Mouse (Mus musculus) embryo, embryonic 10 days (tissue): ENCODE data around the gene Lrrc17.

Source experiments
- DNase-seq: peaks from one replicate; pipeline ENCODE4 v3.0.0-alpha.2; 2015; ENCODE audit warnings: low spot score

Lrrc17 gene

DNA sequence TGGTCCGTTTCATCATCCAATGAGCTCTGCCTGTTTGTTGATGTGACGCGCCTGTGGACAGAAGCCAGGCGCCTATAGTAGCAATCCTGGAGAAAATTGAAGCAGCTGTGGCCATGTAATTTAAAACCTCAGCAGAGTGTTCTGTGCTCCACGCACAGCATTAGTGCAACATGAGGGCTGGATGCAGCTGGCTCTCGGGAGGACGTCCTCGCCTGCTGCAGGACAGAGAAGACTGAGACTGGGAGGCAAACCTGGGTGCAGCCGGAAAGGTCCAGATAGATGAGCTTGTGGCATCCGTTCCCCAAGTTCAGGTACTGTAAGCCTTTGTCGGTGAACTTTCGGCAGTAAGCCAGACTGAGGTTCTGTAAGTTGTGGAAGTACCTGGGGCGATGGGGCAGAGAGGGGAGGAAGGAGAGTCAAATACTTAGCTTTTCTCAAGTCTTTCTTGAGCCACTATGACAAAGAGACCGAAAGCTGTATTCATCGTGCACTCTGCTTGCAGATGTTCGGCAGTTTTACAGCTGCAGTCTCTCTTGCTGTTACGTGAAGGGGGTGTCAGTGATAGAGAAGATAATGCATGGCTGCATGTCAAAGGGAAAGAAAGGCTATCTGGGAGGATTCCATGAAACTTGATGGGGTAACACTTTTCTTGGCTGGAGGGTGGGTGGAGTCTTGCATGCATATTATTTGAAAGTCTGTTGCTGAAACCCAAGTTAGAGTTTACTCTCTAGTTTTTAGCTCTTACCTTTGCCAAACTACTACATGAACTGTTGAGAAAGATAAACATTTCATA, at the start of gene Lrrc17:
TSS of gene Lrrc17 (plus strand) at position 151 of the 793 bp plus-strand sequence.
- peak; percentile 59 for DNase-seq

DNA sequence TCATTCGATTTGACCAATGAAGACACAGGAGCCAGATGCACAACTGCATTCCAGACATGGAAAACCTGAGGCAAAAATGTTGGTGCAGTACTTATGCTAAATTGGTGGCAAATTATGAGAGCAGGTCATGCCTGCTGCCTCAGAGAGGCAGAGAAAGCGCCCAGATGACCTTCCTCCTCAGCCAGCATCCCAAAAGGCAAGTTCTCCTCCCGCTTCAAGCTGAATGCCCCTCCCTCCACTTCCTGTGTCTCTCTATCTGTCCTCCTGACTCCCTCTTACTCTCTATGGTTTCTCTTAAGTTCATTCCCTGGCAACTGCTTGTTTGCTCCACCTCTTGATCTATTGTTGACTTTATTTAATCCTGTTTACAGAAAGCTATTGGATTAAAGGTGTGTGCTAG, 48.6 kb upstream of the Lrrc17 start:
- no peak for DNase-seq

DNA sequence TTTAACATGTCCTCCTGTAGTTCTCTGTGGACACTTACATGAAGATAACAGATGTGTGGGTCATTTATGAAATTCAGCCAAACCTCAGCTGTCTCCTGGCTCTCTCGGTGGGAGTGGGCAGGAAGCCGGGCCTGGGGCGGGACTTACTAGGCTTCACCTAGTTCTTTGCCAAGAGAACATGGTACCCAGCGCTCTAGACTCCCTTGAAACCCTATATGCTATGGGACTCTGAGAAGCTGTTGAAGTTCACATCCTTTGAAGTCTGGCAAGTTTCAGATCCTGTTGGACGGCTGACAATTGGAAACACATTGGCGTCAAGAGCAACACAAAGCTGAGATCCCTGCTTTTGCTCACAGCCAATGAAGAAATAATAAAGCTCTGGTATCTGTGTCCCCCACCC, 47.0 kb upstream of the Lrrc17 start:
- peak; percentile 29 for DNase-seq

DNA sequence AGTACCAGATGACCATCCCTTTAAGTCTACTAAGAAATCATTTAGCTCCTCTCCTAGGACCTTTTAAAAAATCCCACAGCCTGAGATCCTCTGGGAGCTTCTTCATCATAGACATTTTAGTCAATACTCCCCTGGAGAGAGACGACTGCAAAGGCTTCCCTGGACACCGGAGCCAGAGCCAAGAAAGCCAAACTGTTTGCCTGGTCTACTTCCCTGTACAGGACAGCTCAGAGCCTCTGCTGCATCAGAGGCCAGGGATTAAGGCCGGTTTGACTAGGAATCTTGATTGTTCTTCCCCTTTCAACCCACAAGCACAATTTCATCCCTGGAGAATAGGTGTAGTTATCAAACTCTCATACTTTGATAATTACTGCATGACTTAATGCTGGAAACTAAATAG, 46.5 kb upstream of the Lrrc17 start:
- no peak for DNase-seq

DNA sequence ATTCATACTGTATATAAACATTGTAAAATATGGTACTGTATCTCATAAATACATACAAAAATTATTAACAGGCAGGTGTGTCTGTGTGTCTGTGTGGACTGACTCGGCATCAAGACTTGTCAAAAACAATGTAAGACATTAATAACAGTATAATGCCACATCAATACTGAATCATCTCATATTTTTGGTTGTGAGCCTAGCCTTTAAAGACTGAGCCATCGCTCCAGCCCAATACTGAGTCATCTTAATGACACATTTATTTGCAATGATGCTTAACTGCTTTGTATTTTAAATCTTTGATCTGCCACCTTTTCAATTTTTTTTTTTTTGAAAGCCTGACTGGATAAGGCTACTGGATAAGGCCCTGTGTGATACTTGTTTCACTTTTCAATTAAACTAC, 44.9 kb upstream of the Lrrc17 start:
- DNase-seq, result no peak

DNA sequence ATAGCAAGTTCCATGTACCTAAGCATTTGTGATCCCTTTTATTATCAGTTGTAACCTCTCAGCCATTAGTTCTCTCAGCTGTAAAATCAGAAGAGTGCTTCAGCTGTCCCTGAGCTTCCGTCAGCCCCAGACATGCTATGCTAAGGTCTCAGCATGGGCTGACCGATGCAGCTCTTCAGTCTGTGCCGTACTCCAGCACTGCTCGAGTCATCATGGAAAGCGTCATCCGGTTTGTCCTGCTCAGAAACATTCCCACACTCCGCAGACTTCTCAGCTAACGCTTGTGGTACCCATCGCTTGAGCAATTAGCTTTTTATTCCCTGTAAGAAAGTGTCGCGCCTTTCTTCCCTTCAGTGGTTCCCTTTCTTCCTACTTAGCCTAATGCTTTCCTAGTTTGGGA, 44.4 kb upstream of the Lrrc17 start:
- no peak for DNase-seq

DNA sequence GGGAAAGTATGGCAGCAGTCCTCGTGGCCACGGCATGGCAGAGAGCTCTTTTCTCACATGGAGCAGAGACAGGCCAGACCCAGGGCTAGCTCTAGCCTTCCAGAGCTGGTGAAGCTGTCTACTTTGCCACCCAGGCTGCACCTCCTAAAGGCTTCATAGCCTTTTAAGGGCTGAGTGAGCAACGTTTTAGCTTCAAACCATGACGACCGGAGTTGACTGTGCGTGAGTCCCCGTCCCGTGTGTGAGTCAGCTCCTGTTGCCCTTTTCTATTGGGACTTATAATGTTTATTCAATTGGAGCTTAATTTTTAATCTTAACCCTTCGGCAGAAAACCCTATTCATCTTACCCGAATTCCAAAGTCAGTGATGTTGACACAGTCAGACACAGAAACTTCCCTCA, 43.2 kb upstream of the Lrrc17 start:
- no peak for DNase-seq

DNA sequence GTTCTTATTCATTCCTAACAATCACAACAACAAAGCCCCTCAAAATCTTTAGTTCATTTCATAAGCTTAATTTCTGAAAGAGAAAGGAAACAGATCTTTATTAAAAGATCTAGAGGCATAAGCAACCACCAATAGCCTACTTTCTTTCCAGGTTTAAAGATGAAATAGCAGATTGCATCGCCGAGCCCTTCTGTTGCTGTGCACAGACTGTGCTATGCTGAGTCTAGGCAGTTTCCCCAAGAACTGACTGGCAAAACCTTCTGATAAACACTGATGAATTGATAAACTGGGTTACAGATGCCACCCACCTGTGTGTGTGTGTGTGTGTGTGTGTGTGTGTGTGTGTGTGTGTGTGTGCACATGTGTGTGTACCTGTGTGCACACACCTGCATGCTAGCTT, 42.4 kb upstream of the Lrrc17 start:
- DNase-seq, result no peak

DNA sequence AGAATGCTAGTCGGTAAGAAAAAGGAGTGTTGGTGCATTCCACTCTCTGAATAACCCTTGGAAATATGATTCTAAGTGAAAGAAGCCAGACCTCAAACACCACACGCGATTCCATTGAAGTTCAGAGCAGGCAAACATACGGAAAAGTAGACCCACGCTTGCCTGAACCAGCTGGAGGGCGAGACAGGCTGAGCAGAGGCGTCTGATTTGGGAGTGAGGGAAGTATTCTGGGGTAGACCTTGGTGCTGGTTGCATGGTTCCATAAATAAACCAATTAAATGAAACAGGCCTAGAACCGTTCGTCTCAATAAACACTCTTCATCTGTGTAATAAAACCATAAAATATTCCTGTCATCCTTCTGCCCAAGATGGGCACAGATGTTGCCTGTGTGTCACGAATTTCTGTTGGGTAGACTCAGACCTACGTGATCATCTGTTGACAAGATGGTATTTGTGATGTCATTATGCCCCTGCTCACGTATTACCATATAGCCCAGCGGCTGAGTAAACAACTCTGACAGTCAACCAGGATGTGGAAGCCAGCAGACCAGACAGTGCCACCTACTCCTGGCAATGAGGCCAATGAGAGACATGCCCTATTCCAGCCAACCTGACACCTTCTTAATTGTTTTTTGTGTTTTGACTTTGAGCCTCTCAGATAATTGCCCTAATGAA, 40.3 kb upstream of the Lrrc17 start:
- DNase-seq, result no peak

DNA sequence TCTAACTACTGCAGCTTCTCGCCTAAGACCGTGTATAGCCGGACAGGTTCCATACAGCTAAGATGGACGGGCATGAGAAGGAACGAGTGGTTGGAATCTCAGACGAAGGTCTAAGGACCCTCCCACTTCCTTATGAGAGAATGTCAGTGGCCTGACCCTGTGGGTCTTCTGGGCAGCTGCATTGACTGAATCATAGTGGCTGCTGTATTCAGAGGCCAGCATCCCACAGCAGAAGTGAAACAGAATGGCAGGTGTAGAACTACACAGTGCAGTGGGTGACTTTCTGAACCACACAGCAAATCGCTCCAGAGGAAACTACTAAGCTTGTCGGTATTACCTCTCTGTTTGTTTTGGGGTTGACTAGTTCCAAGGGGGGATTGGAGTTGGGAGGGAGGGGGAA, 38.2 kb upstream of the Lrrc17 start:
- DNase-seq, result no peak

DNA sequence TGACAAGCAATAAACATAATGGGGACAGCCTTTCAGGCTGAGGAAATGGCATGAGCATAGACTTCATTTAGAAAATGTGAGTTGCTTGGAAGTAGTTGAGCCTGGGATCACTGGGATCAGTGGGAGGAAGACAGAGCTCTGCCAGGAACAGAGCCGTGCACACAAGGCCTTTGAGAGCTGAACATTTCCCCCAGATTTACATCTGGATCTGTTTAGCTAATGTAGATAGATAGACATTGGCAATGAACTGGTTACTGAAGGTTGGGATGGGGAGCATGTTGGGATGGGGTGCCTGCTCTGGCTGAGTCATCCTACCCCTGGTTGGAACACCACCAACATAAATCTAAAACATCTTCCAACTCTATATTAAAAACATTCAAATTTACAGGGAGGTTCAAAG, 36.5 kb upstream of the Lrrc17 start:
- DNase-seq, result no peak

DNA sequence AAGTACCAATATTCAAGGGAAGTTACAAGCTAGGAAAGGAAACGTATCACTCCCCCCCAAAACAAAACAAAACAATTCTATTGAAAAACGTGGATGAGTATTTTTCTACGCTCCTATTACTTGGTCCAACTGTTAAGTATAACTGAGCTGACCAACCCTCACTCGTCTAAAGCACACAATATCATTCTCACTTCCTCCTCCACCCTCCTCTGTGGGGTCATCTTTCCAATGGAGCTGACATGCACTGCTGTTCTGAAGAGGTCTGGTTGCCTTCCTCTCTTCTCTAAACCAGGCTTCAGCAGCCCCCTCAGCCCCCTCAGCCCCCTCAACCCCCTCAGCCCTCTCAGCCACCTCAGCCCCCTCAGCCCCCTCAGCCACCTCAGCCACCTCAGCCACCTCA, 33.6 kb upstream of the Lrrc17 start:
- DNase-seq, result no peak

DNA sequence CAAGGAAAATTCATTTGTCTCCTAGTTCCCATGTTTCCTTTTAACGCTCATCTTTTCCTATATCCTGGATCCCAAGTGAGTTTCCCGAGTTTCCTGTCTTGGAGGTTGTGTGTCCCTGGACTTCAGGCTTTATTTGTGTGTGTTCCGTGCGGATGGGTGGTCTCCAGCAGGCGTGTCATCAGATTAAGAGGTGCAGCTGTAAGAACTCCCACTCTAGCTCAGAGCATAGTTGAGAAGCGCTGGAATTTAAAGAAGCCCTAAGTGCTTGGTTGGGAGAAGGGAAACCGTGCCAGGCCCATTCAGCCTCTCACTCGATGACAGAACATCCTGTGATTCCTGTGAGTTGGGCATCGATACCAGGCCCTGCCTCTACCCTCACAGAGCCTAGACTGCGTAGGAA, 30.0 kb upstream of the Lrrc17 start:
- DNase-seq, result no peak

DNA sequence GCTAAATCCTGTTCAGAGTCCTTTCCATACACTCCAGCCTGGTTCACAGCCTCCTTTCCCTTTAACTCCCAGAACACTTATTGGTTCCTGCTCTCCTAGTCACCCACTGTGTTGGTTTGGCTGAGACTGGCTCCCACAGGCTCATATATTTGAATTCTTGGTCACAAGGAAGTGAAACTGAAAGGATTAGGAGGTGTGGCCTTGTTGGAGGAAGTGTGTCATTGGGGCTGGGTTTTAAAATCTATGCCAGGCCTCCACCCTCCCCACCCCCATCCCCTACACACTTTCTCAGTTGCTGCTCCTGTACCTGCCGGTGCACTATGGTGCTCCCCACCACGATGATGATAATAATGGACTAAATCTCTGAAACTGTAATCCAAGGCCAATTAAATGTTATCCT, 25.8 kb upstream of the Lrrc17 start:
- no peak for DNase-seq

DNA sequence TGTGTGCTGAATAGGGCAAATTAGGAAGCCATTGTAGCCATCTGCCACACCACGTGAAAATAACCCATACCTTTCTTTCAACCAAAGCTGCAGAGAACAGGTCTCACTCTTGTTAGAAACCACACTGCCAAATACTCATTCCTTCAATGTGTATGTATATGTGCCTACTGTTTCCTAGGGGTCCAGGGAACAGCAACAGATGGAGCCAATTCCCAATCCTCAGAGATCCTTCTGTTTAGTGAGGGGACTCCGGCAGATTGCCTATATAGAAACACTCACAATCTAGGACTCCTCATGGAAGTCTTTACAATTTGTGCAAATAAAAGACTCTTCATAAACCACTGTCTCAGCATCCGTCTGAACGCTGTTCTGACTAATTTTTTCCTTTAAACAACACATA, 25.2 kb upstream of the Lrrc17 start:
- DNase-seq, result no peak

DNA sequence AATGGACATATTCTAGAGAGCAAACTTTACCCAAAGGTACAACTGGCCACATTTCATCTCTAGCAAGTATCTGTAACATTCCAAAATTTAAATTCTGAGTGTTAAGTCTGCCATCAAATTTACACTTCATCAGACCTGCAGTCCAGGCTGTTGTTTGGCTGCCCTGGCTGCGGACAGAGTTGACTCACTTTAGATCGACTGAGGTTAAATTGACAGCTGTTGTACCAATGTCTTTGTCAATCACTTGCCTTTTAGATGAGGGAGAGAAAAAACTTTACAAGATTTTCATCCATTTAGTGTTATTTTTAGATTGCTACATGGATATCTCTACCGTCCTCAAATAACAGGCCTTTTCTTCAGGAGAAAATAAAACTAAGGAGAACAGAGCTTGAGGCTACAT, 24.2 kb upstream of the Lrrc17 start:
- no peak for DNase-seq

DNA sequence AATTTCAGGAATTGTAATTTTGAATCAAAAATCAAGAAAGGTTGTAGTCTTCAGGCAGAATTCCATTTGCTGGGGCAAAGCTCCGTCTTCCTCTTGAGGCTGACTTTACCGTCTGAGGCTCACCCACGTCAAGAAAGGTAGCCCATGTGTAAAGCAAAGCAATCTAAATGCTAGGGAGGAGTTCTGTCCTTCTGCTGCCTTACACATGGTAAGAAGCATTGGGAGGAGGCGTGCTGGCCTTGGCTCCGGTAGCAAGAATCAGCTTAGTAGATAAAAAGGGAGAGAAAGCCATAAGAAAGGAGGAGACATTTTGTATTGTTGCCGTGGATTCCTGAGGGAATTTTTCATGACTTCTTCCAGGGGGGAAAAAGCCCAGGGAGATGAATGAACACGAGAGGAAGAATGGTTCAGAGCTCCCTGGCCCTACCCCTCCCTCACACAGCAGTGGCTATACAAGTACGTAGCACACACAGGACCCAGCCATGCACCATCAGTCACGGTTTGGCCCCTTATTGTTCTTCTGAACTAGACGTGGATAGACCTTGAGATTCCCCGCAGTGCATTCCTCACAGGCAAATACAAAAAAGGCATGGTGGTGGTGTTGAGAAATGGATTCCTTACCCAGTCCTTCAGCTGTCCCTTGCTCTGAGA, 16.4 kb upstream of the Lrrc17 start:
- DNase-seq, result peak; percentile 61

DNA sequence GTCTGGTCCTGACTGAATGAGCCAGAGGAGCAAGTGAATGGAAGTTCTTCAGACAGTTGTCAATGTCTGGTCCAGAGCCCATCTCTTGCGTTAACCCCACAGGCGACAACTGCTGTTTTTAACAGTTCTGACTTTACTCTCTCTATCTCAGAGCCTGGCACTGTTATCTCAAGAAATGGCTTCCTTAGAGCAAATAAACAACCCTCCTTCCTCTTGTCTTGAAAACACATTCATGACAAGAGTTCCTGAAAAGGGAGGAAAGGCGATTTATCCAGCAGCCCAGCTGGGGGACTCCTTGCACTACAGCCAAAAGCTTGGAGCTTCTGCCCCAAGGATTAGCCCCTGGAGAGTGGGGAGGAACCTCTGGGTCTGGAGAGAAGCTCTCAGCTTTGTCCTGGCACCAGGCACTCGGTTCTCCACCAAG, 15.9 kb upstream of the Lrrc17 start:
- DNase-seq, result no peak

DNA sequence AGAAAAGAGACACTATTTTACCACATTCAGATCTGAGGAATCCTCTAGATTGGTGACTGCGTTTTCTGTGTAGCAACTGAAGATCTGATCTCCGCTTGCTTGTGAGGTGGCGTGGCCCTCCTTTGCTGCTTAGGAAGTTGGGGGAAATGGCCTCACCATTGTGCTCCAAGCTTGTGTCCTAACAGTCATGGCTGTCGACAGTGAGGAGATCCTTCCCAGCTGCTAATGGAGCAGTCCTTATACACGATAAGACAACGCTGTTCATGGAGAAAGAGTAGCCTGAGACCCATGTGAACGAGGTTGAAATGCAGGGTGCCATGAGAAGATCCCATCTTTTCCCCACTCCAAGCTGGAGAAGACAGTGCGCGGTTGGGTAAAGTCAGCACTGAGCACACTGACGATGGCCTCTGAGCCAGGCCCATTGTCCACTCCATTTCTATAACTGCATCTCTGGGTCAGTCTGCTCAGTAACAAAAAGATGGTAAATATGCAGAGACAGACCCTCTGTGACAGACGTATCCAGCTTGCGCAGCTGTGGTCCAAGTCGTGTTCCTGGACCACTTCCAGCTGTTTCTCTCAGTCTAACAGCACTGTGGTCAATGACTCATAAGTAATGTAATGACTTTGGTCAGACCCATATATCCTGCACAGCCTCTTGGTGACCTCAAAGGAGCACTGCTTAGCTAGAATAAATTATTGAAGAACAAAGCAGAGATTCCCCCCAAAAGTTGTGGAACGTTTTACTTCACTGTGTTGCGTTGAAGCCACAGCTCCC, 15.1 kb upstream of the Lrrc17 start:
- no peak for DNase-seq

DNA sequence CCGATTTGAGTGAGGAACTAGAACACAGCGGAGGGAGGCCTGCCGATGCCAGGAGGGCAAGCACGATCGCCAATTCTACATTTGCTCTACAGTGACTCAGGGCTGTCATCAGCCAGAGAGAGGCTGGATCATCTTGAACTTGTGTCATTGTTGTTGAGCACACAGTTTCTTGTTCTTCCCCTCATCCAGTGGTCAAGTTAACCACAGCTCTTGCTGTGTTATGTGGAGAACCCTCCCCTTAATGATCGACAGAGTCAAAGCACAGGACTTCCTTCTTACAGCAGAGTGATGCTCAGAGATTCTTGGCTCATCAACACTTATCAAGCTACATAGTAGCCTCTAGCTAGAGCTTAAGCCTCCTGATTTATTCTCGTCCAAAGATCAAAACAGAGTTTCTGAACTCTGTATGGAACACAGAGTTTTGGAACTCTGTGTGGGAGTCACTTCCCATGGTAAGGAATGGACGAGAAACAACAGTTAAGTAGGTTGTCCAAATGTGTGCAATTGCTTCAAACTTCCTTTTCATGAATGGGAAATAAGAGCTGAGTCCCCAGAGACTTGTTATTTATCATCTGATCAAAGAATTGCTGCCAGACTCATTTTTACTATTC, 14.1 kb upstream of the Lrrc17 start:
- DNase-seq, result no peak

DNA sequence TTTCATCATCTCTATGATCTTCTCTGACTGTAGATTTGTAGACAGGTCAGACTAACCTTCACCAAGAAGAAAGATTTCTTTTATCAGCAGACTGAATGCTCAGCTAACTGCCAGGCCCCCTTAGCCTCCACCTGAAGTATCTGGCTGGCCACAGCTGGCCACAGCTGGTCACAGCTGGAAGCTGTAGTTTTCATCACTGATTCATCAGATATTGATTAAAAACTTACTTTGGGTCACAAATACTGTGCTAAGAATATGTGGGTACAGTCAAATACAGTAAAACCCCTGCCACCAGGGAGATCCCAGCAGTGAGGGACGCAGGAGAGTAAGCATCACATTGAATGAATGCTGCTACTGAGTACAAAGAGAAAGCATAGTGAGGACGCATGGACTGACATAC, 11.2 kb upstream of the Lrrc17 start:
- no peak for DNase-seq

DNA sequence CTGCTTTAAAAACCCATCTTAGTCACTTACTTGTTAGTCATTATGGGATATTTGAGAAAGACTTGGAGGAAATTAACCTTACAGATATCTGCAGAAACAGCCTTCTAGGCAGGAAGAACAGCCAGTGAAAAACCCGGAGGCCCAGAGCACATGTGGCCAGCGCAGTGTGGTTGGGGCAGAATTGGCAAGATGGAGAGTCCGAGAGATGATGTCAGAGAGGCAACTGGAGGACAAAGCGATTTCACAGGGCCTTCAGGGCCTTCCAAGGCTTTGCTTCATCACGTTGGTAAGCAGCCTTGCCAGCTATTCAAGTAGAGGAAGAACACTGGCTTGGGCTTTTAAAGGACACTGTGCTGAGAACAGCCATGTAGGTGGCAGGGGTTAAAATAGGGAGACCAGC, 10.4 kb upstream of the Lrrc17 start:
- DNase-seq, result no peak
